Comparison of ENCODE assay signal across 23 mouse cellular contexts in genomic region chr10:117457701-117457950, GRCm38 (mm10).
DNase-seq lines count a peak whose midpoint lies in the region; ATAC-seq and TF ChIP-seq lines count a peak whose summit lies in the region.
"Had no signal": no experiment of that assay in that cellular context is flagged by ENCODE, and none has a peak within 500 bp of the region (broad histone marks: within the 10 kb centered on the region; RNA-seq: fewer than 3 reads in every experiment).

No protein-coding gene starts in this region.

- H3K4me3 ChIP-seq in liver, embryonic 12.5 days: no peak overlapping the region
- H3K4me3 ChIP-seq in testis, adult 2 months (ENCODE audit: control insufficient read depth, low read depth, low read length): peak overlapping the region; percentile 64
- H3K4me3 ChIP-seq in liver, embryonic 15.5 days (replicated peaks): no peak overlapping the region
- H3K4me3 ChIP-seq: forebrain, embryonic 10.5 days; forebrain, embryonic 13.5 days; hindbrain, embryonic 12.5 days; hindbrain, embryonic 15.5 days had no signal

- no peaks in the 10 kb centered on the region for H3K9me3 ChIP-seq in liver, embryonic 12.5 days (replicated peaks)
- no peaks in the 10 kb centered on the region for H3K9me3 ChIP-seq in liver, embryonic 15.5 days (replicated peaks)
- H3K9me3 ChIP-seq: forebrain, embryonic 10.5 days; forebrain, embryonic 13.5 days; G1E; hindbrain, embryonic 12.5 days; hindbrain, embryonic 15.5 days had no signal

- H3K36me3 ChIP-seq in liver, embryonic 12.5 days: no peaks in the 10 kb centered on the region
- no peaks in the 10 kb centered on the region for H3K36me3 ChIP-seq in testis, adult 2 months (ENCODE audit: control insufficient read depth, insufficient read depth, low read length)
- no peaks in the 10 kb centered on the region for H3K36me3 ChIP-seq in liver, embryonic 15.5 days (replicated peaks)
- H3K36me3 ChIP-seq: forebrain, embryonic 10.5 days; G1E; hindbrain, embryonic 12.5 days; hindbrain, embryonic 15.5 days had no signal

- H3K4me1 ChIP-seq in liver, embryonic 12.5 days: peaks cover 12% of the 10 kb centered on the region
- peaks cover 8% of the 10 kb centered on the region; the same call in 1 of the 2 replicates for H3K4me1 ChIP-seq in testis, adult 2 months (ENCODE audit: control insufficient read depth, insufficient read depth, low read length)
- peaks cover 5% of the 10 kb centered on the region; the same call in 1 of the 2 replicates for H3K4me1 ChIP-seq in liver, embryonic 15.5 days (replicated peaks)
- H3K4me1 ChIP-seq: hindbrain, embryonic 12.5 days had no signal

- no peak for ATAC-seq in liver, embryonic 12.5 days
- ATAC-seq in liver, embryonic 15.5 days (ENCODE audit: insufficient read depth): no peak
- ATAC-seq: forebrain, embryonic 13.5 days; forebrain, embryonic 16.5 days; Patski had no signal

- H3K4me2 ChIP-seq in liver, embryonic 12.5 days: no peak overlapping the region
- no peak overlapping the region for H3K4me2 ChIP-seq in liver, embryonic 15.5 days
- H3K4me2 ChIP-seq: forebrain, embryonic 13.5 days; heart, embryonic 11.5 days; hindbrain, embryonic 12.5 days; hindbrain, embryonic 15.5 days had no signal

- no peak for TF ChIP-seq CTCF in testis, adult 2 months (IDR thresholded peaks at IDR 0.05; ENCODE audit: control insufficient read depth, insufficient read depth, insufficient replicate concordance, low read depth, low read length)

- no peak for DNase-seq in liver
- DNase-seq in testis, postnatal 10 days (ENCODE audit: low spot score): no peak
- DNase-seq in retina, embryonic 14.5 days (ENCODE audit: low spot score): no peak
- DNase-seq: adrenal gland, adult 8-10 months; adrenal gland, postnatal 25 days; B cell, adult 2 months; cerebellum, adult 11-12 months; cerebellum, adult 8-10 months; cerebellum, postnatal 14 days; gastrocnemius, postnatal 14 days; heart, adult 11 months had no signal

- no peak for TF ChIP-seq POLR2A in testis, adult 2 months (IDR thresholded peaks at IDR 0.05; ENCODE audit: control insufficient read depth, low read depth, low read length)

- no peak overlapping the region for H3K9ac ChIP-seq in liver, embryonic 12.5 days
- H3K9ac ChIP-seq in liver, embryonic 15.5 days: no peak overlapping the region
- H3K9ac ChIP-seq: forebrain, embryonic 13.5 days; hindbrain, embryonic 12.5 days; hindbrain, embryonic 15.5 days had no signal

- WGBS in liver, embryonic 12.5 days (ENCODE audit: insufficient replicate concordance): 52% methylated on average over 2 of the region's 2 CpGs
- WGBS in liver, embryonic 15.5 days (ENCODE audit: insufficient replicate concordance): 63% methylated on average over 2 of the region's 2 CpGs

- H3K27me3 ChIP-seq in liver, embryonic 12.5 days (replicated peaks): peaks cover 6% of the 10 kb centered on the region; the same call in 1 of the 2 replicates
- no peaks in the 10 kb centered on the region for H3K27me3 ChIP-seq in testis, adult 2 months (ENCODE audit: control insufficient read depth, insufficient read depth, low read length)
- no peaks in the 10 kb centered on the region for H3K27me3 ChIP-seq in liver, embryonic 15.5 days
- H3K27me3 ChIP-seq: CH12.LX; hindbrain, embryonic 12.5 days; hindbrain, embryonic 15.5 days; Patski had no signal

- H3K27ac ChIP-seq in liver, embryonic 12.5 days: peak overlapping the region; percentile 76; the same call in 1 of the 2 replicates
- H3K27ac ChIP-seq in testis, adult 2 months (ENCODE audit: control insufficient read depth, insufficient read depth, low read depth, low read length): no peak overlapping the region
- H3K27ac ChIP-seq in liver, embryonic 15.5 days (replicated peaks): peak overlapping the region; percentile 73; the same call in 1 of the 2 replicates
- H3K27ac ChIP-seq: forebrain, embryonic 10.5 days; forebrain, embryonic 13.5 days; hindbrain, embryonic 12.5 days; hindbrain, embryonic 15.5 days had no signal
